Mouse (Mus musculus): ENCODE measurements around the gene Cacna2d4. TPM values are rescaled to one million over a fixed set of nuclear protein-coding genes. Genes with fewer than 3 reads are reported as not detected.

The Cacna2d4 gene
- polyA plus RNA-seq (2017; shearing (Covaris generic)): 13.6 TPM

GRCm38 (mm10) chr6:119236241-119236640 is at the start of gene Cacna2d4:
Gene Cacna2d4 (plus strand): TSS chr6:119236526.

GRCm38 (mm10) chr6:119196382-119197305 is 39.7 kb upstream of the Cacna2d4 start, which contains the start of gene Cacna1c:
Gene Cacna1c (minus strand): TSS chr6:119196418.

GRCm38 (mm10) chr6:119330506-119330905 is 94.2 kb downstream of the Cacna2d4 start, which contains the start of gene Lrtm2:
Gene Lrtm2 (minus strand): TSS chr6:119330766.

Other genes starting within 250 kb of the Cacna2d4 start
- gene Dcp1b, start 61.3 kb upstream of the Cacna2d4 start, polyA plus RNA-seq (2017; shearing (Covaris generic)): 18.3 TPM
- gene Cacna1c, start 40.1 kb upstream of the Cacna2d4 start, polyA plus RNA-seq (2017; shearing (Covaris generic)): 0.93 TPM
- gene Lrtm2, start 94.2 kb downstream of the Cacna2d4 start, polyA plus RNA-seq (2017; shearing (Covaris generic)): 0.30 TPM
- gene Adipor2, start 181.2 kb downstream of the Cacna2d4 start, polyA plus RNA-seq (2017; shearing (Covaris generic)): 4.9 TPM
- 11.5 TPM for gene Fbxl14, start 243.1 kb downstream of the Cacna2d4 start, polyA plus RNA-seq (2017; shearing (Covaris generic))

Data from inflammation-experienced regulatory T-cells, adult 16 weeks (primary cell).